Mouse (Mus musculus): ENCODE results near the gene Phf24.

GRCm38 (mm10) chr4:42880677-42880948, 35.8 kb upstream of the Phf24 start:
- no peak for TF ChIP-seq CTCF (IDR thresholded peaks at IDR 0.05; ENCODE audit: low read depth, low read length)
- no peak for TF ChIP-seq EP300 (IDR thresholded peaks at IDR 0.05; ENCODE audit: insufficient read depth, low read depth, low read length)
- no peak for TF ChIP-seq POLR2A (IDR thresholded peaks at IDR 0.05; ENCODE audit: insufficient read depth, low read length)

Data from ES-Bruce4 (cell line).